Mouse (Mus musculus) hindbrain, postnatal 0 days (tissue): ENCODE data around the gene Slc17a5. TPM values are rescaled to one million over a fixed set of nuclear protein-coding genes. Genes with fewer than 3 reads are reported as not detected.

Experiments
- ATAC-seq: fragments of 200-750 bp; cut with Nextera tagmentation; 2 replicates; pipeline ENCODE4 v1.8.0; 2017; ENCODE audit warnings: mild to moderate bottlenecking, moderate TSS enrichment, moderate library complexity
- DNase-seq: peaks from one replicate; pipeline ENCODE4 v3.0.0-alpha.2; 2015; ENCODE audit warnings: low spot score
- H3K27ac ChIP-seq: fragments of 300-500 bp; sonication (generic); 2 replicates; pipeline ENCODE4 v1.5.1; 2014; ENCODE audit warnings: mild to moderate bottlenecking
- H3K27me3 ChIP-seq: fragments of 300-500 bp; sonication (generic); 2 replicates; pipeline ENCODE4 v1.6.1; 2014; ENCODE audit warnings: low read length, mixed read lengths; ENCODE audit not compliant: insufficient read depth
- H3K36me3 ChIP-seq: fragments of 300-500 bp; sonication (generic); 2 replicates; pipeline ENCODE4 v1.6.1; 2014; ENCODE audit warnings: low read length, mixed read lengths; ENCODE audit not compliant: insufficient read depth
- H3K4me1 ChIP-seq: fragments of 300-500 bp; sonication (generic); 2 replicates; pipeline ENCODE4 v1.6.1; 2014; ENCODE audit warnings: antibody characterized with exemption, low read length, mixed read lengths; ENCODE audit not compliant: insufficient read depth
- H3K4me2 ChIP-seq: fragments of 300-500 bp; sonication (generic); 2 replicates; pipeline ENCODE4 v1.6.1; 2014; ENCODE audit warnings: low read depth, mild to moderate bottlenecking, low read length, moderate library complexity, mixed read lengths
- H3K4me3 ChIP-seq: fragments of 300-500 bp; sonication (generic); 2 replicates; pipeline ENCODE4 v1.5.1; 2014; ENCODE audit warnings: low read length
- H3K9ac ChIP-seq: fragments of 300-500 bp; sonication (generic); replicated peaks from 2 replicates; pipeline ENCODE4 v1.6.1; 2014; ENCODE audit warnings: mild to moderate bottlenecking, low read length, moderate library complexity, mixed read lengths
- H3K9me3 ChIP-seq: fragments of 300-500 bp; sonication (generic); 2 replicates; pipeline ENCODE4 v1.6.1; 2016; ENCODE audit warnings: low read length, mixed read lengths
- CTCF ChIP-seq: IDR thresholded peaks from 2 replicates; pipeline ENCODE4 v1.5.1; 2016; ENCODE audit warnings: antibody characterized with exemption, control low read depth, low read depth
- WGBS: fragments of 180-500 bp; shearing (Covaris S2); extraction: QIAGEN DNeasy Blood & Tissue Kit; methylation state at CpG from one replicate; pipeline ENCODE4 v1.1.7; 2014; 5-methylcytosine and 5-hydroxymethylcytosine counted together
- polyA plus RNA-seq: library from polyadenylated mRNA; unstranded; fragments of >200 nt; fragmentation: Nextera tagmentation; extraction: Ambion mirVana; gene quantifications from 2 replicates; pipeline ENCODE4 v1.2.1, GENCODE M21; 2015
- total RNA-seq: library from RNA; depleted of rRNA; stranded (reverse); fragments of >200 nt; gene quantifications from 2 replicates; pipeline ENCODE4 v1.2.3, GENCODE M21; 2014

Slc17a5 gene
- total and polyA plus RNA-seq, 2 experiments from 2014 or later, result 9.9 to 16.6 TPM

GRCm38 (mm10) chr9:78588411-78589033 lies 681 bp upstream of the Slc17a5 start:
- peak overlapping the region; percentile 78; the same call in 1 of the 2 replicates for H3K27ac ChIP-seq
- H3K9me3 ChIP-seq, result no peaks in the 10 kb centered on the region
- no peaks in the 10 kb centered on the region for H3K36me3 ChIP-seq
- peak overlapping the region; percentile 66 for H3K4me2 ChIP-seq
- ATAC-seq (peak; percentile 65), DNase-seq (peak; percentile 48)
- H3K27me3 ChIP-seq, result no peaks in the 10 kb centered on the region
- TF ChIP-seq CTCF, result no peak
- no peaks in the 10 kb centered on the region for H3K4me1 ChIP-seq
- peak overlapping the region; percentile 71 for H3K4me3 ChIP-seq
- H3K9ac ChIP-seq, result peak overlapping the region; percentile 71; the same call in 1 of the 2 replicates
- WGBS, result 70% methylated on average over 10 of the region's 10 CpGs

DNA sequence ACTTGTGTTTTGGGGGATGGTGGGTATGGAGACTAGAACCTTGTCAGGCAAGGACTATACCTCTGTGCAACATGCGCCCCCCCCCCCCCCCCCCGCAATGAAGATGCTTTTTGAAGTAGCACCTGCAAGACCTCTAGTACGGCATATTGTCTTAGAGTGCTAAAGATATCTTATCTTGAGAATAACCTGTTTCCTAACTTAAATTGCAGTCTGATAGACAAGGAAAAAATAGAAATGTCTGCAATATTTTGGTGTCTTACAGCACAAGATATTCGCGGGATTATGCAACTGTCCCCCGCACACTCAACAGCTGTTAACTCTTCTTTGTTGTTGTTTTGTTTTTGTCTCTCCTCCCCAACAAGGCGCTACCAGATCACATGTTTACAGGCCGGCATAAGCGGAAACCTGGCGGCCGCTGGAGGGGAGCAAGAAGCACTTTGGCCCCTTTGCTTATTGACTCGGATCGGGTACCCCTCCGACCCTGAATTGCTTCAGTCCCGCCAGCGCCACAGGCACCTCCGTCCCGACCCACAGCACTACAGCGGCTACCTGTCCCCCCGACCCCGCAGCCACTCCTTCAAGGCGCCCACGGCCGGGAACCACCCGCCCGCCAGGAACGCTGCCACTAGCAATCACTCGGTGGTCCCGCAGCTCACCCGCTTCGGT lies 490 bp downstream of the Slc17a5 start:
- peak; percentile 72; the same call in 1 of the 2 replicates for ATAC-seq
- no peaks in the 10 kb centered on the region for H3K27me3 ChIP-seq
- peak; percentile 55 for DNase-seq
- no peaks in the 10 kb centered on the region for H3K36me3 ChIP-seq
- H3K27ac ChIP-seq, result peak overlapping the region; percentile 78; the same call in 1 of the 2 replicates
- peak overlapping the region; percentile 71 for H3K9ac ChIP-seq
- H3K9me3 ChIP-seq, result no peaks in the 10 kb centered on the region
- H3K4me1 ChIP-seq, result no peaks in the 10 kb centered on the region
- H3K4me2 ChIP-seq, result peak overlapping the region; percentile 66
- no peak for TF ChIP-seq CTCF
- H3K4me3 ChIP-seq, result peak overlapping the region; percentile 71
- WGBS, result 1% methylated on average over 30 of the region's 31 CpGs

DNA sequence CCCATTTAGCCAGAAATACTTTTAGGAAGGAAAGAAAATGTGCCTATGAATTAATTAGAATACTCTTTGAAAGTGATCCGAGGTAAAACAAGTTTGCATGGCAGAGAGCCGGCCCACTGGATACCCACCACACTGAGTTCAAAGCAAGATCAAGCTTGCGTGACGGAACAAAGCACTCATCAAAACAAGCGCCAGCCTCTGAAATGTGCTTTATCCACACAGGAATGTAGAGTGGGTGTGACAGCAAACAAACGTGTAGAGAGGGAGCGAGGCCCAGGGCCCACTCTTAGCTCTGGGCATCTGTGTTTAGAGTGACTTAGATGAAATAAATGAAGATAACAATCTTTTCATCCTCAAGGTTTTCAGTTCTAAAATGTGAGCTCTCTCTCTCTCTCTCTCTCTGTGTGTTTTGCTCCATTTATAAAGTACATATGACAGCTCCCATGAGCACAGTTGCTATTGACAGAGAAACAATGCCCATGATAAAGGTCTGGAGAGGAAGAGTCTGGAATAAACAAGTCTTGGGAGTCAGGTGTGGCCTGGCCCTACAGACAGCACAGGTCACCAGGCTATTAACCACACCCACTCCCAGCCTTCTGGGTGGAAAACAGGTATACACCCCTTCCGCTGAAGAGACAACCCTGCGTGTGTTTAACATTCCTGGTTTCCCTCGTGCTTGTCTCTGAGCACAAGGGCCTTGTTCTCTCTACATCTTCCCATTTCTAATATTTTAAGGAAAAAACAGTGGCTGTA lies 8.0 kb downstream of the Slc17a5 start:
- H3K4me3 ChIP-seq, result no peak overlapping the region
- no peaks in the 10 kb centered on the region for H3K27me3 ChIP-seq
- ATAC-seq (0 out of 2 replicates have a peak, but pooled peaks have one; percentile 7), DNase-seq (no peak)
- H3K27ac ChIP-seq, result no peak overlapping the region
- H3K9ac ChIP-seq, result no peak overlapping the region
- H3K4me2 ChIP-seq, result no peak overlapping the region
- no peaks in the 10 kb centered on the region for H3K4me1 ChIP-seq
- H3K36me3 ChIP-seq, result peaks cover 6% of the 10 kb centered on the region; the same call in 1 of the 2 replicates
- H3K9me3 ChIP-seq, result no peaks in the 10 kb centered on the region
- TF ChIP-seq CTCF, result no peak
- WGBS, result 49% methylated on average over 10 of the region's 10 CpGs

GRCm38 (mm10) chr9:78578824-78579223 lies 9.0 kb downstream of the Slc17a5 start:
- DNase-seq (no peak), ATAC-seq (no peak)
- peaks cover 6% of the 10 kb centered on the region; the same call in 1 of the 2 replicates for H3K36me3 ChIP-seq
- no peak for TF ChIP-seq CTCF
- no peaks in the 10 kb centered on the region for H3K27me3 ChIP-seq
- H3K9me3 ChIP-seq, result no peaks in the 10 kb centered on the region
- H3K4me1 ChIP-seq, result no peaks in the 10 kb centered on the region
- WGBS, result 97% methylated on average over 7 of the region's 7 CpGs
- no peak overlapping the region for H3K4me2 ChIP-seq
- H3K27ac ChIP-seq, result no peak overlapping the region
- no peak overlapping the region for H3K9ac ChIP-seq
- H3K4me3 ChIP-seq, result no peak overlapping the region

- Histone ChIP-seq H3K36me3 (peaks cover 6% of the 10 kb centered on the region; the same call in 1 of the 2 replicates), H3K4me1 (no peaks in the 10 kb centered on the region), H3K9me3 (no peaks in the 10 kb centered on the region), H3K4me2 (no peak overlapping the region), H3K9ac (no peak overlapping the region), H3K4me3 (no peak overlapping the region), H3K27ac (no peak overlapping the region), H3K27me3 (no peaks in the 10 kb centered on the region)
- TF ChIP-seq CTCF, result peak; percentile 22
- no peak for ATAC-seq
- WGBS, result 91% methylated on average over 5 of the region's 5 CpGs
- no peak for DNase-seq
Observed at GRCm38 (mm10) chr9:78576466-78576865, 11.4 kb downstream of the Slc17a5 start.

GRCm38 (mm10) chr9:78569934-78570333 lies 17.9 kb downstream of the Slc17a5 start:
- Histone ChIP-seq H3K4me2 (no peak overlapping the region), H3K9ac (no peak overlapping the region), H3K9me3 (no peaks in the 10 kb centered on the region), H3K27me3 (no peaks in the 10 kb centered on the region), H3K36me3 (peaks cover 12% of the 10 kb centered on the region), H3K27ac (0 out of 2 replicates have a peak overlapping the region, but pooled peaks have one; percentile 32), H3K4me1 (no peaks in the 10 kb centered on the region), H3K4me3 (no peak overlapping the region)
- DNase-seq (peak; percentile 33), ATAC-seq (peak; percentile 62; the same call in 1 of the 2 replicates)
- WGBS, result 77% methylated on average over 9 of the region's 9 CpGs
- no peak for TF ChIP-seq CTCF
